Mouse (Mus musculus): ENCODE measurements around the gene Mmp14.

Gene Mmp14

GRCm38 (mm10) chr14:54431334-54432077, at the start of gene Mmp14:
Gene Mmp14, plus strand, starts transcription at chr14:54431612.
- no peak for DNase-seq (ENCODE audit: low read depth in 1 of 2, low spot score in 2 of 2)

- DNase-seq (ENCODE audit: low read depth in 1 of 2, low spot score in 2 of 2) = no peak
These were observed 49.6 kb upstream of the Mmp14 start for GRCm38 (mm10) chr14:54381816-54382215.

GRCm38 (mm10) chr14:54382641-54383040, 48.8 kb upstream of the Mmp14 start:
- no peak for DNase-seq (ENCODE audit: low read depth in 1 of 2, low spot score in 2 of 2)

- DNase-seq (ENCODE audit: low read depth in 1 of 2, low spot score in 2 of 2) = no peak
These were observed 48.0 kb upstream of the Mmp14 start for GRCm38 (mm10) chr14:54383355-54383771.

- no peak for DNase-seq (ENCODE audit: low read depth in 1 of 2, low spot score in 2 of 2)
These were observed 47.0 kb upstream of the Mmp14 start for GRCm38 (mm10) chr14:54384396-54384795.

DNA sequence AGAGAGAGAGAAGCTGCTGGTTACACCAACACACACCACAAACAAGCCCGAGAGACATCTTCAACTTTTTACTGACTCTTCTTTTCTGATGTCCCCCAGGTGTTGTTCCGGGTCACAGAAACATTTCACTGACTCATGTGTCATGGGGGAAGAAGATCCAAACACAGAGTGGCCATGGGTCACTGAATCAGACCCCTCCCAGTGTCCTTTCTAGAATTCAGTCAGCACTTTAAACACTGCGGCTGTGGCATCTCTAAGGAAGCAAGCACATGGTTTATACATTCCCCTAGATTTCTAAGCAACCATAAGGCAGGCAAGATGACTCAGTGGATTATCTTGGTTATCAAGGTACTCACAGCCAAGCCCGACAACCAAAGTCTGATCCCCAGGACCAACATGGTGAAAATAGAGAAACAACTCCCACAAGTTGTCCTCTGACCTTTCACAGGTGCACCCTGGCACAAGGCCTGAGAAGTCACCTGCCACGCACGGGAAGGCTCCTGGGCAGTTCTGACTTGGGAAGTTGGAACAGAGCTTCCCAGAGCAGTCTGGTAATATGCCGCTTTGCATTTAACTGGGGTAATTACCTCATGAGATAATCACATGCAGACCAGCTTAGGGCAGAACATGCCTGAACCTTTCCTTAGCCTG, 45.3 kb upstream of the Mmp14 start:
- no peak for DNase-seq (ENCODE audit: low read depth in 1 of 2, low spot score in 2 of 2)

DNA sequence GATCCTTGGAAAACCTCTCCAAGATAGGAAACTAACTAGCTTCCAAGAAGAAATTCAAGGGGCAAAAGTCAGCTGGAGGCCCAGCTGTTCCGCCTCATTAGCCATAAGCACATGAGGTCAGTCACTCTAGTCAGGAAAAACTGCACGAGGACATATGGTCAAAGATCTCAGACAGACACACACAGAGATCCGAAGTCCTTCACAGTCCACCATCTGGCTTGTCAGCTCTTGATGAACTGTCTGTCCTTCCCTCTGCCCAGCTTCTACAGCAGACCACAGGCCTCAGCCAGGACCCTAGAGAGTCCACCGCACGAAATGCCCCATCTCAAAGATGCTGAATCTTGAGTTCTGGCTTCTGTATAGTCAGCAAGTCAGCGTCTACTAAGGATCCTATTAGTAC, 43.9 kb upstream of the Mmp14 start:
- DNase-seq (ENCODE audit: low read depth in 1 of 2, low spot score in 2 of 2) = no peak

- no peak for DNase-seq (ENCODE audit: low read depth in 1 of 2, low spot score in 2 of 2)
These were observed 40.6 kb upstream of the Mmp14 start for GRCm38 (mm10) chr14:54390843-54391242.

DNA sequence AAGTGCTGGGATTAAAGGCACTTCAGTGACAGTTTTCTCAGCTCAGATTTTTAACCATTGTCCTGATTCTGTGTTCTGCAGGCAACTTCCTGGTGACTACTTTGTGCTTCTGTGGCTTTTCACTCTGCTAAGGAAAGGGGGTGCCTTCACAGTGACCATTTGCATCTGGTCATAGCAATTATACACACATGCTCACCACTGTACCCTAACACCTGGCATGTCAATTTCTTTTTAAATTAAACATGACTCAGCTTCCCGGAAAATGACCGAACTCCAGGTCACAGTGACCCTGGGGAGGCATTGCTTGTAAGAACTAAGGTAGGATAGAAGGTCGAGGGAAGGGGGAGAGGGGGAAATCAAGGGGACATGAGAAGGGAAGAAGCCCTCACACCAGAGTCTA, 37.6 kb upstream of the Mmp14 start:
- DNase-seq (ENCODE audit: low read depth in 1 of 2, low spot score in 2 of 2) = no peak

- DNase-seq (ENCODE audit: low read depth in 1 of 2, low spot score in 2 of 2) = no peak
These were observed 37.1 kb upstream of the Mmp14 start for GRCm38 (mm10) chr14:54394309-54394708.

GRCm38 (mm10) chr14:54396685-54397084, 34.7 kb upstream of the Mmp14 start:
- DNase-seq (ENCODE audit: low read depth in 1 of 2, low spot score in 2 of 2) = no peak

- DNase-seq (ENCODE audit: low read depth in 1 of 2, low spot score in 2 of 2) = no peak
These were observed 33.4 kb upstream of the Mmp14 start for GRCm38 (mm10) chr14:54397872-54398527.

DNA sequence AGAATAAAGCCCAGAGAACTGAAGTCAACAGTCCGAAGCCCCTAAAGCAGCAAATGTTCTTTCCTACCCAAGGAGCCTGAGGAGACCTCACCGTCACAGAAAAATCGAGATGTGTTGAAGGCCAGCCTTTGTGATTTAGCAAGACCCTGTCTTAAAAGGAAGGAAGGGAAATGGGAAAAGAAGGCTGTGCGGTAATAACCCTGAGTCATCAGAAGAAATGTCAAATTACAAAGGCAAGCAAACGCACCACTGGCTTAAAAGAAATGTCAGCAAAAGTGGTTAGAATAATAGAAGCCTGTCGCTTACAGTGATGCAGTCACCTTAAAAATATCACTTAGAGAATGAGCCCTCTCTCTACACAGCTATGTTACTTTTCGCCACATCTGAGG, 32.9 kb upstream of the Mmp14 start:
- DNase-seq (ENCODE audit: low read depth in 1 of 2, low spot score in 2 of 2) = no peak

DNA sequence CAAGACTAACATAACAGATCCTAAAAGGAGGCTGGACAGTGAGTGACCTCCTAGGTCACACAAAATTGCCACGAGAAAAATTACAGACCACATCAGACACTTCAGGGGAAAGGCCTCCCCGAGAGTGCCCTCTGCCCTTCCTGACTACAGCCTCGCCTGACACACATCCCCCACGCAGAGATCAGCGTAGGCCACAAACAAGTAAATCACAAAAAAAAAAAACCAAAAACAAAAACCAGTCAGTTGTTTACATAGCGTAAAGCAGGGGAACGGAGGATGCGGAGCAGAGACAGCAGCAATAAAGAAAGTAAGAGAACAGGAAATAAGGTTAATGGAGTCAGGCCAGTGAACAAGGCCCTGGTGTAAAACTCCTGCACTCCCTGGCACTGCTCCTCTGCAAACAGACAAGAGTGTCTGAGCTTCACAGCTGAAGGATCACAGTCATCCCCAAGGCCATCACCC, 32.5 kb upstream of the Mmp14 start:
- DNase-seq (ENCODE audit: low read depth in 1 of 2, low spot score in 2 of 2) = no peak

- no peak for DNase-seq (ENCODE audit: low read depth in 1 of 2, low spot score in 2 of 2)
These were observed 29.7 kb upstream of the Mmp14 start for GRCm38 (mm10) chr14:54401723-54402122.

DNA sequence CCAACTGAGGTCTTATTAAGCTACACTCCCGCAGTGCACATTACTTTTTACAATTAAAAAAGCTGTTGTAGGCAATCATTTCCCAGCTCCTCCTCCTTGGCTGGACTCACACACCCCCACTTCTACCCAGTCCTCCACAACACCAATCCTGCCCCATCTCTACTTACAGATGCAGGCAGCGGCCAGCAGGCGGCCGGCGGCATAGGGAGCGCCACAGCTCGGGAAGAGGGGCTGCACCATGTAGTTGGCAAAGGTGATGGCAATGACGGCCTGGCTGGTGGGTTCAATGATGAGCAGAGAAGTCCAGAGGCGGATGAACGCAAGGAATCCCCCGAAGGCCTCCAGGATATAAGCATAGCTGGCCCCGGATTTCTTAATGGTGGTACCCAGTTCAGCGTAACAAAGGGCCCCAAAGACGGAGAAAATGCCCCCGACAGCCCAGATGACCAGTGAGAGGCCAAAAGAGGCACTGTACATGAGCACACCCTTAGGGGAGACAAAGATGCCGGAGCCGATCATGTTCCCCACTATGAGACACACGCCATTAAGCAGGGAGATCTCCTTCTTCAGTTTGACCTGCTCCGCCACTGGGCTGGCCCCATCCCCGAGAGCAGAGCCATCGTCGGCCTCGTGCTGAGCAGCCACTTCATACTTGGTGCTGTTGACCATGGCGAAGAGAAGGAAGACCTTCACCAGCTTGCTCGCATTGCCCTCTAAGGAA, 22.9 kb upstream of the Mmp14 start:
- no peak for DNase-seq (ENCODE audit: low read depth in 1 of 2, low spot score in 2 of 2)

DNA sequence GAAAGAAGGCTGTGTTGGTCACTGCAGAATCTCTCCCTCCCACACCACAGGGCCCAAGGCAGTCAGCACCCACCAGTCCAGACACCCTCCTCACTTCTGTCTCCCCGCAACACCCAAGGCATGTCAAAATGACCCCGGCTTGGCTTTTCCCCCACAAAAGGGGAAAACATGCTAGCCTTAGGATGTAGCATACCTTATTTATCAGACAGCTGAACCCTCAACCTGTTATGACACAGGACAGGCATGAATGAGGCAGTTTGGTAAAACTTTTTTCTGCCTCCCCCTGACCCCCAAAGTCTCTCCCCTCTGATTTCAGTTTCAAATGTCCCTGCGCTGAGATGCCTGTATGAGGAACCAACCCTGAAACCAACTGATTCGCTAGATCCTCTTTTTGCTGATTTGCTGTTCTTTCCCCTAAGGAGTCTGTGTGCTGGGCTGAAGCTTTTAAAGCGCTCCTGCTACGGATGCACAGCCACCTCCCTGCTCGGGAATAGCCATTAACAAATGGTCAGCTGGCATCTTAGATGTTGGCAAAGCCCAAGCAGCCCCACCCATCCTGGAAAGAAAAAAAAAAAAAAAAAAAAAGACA, 22.3 kb upstream of the Mmp14 start:
- DNase-seq (ENCODE audit: low read depth in 1 of 2, low spot score in 2 of 2) = peak in 1 of 2 experiments; percentile 46

- DNase-seq (ENCODE audit: low read depth in 1 of 2, low spot score in 2 of 2) = peak; percentile 25 to 45
These were observed 21.2 kb upstream of the Mmp14 start for GRCm38 (mm10) chr14:54409980-54410810.

GRCm38 (mm10) chr14:54412000-54412576, 19.3 kb upstream of the Mmp14 start:
- DNase-seq (ENCODE audit: low read depth in 1 of 2, low spot score in 2 of 2) = no peak

DNA sequence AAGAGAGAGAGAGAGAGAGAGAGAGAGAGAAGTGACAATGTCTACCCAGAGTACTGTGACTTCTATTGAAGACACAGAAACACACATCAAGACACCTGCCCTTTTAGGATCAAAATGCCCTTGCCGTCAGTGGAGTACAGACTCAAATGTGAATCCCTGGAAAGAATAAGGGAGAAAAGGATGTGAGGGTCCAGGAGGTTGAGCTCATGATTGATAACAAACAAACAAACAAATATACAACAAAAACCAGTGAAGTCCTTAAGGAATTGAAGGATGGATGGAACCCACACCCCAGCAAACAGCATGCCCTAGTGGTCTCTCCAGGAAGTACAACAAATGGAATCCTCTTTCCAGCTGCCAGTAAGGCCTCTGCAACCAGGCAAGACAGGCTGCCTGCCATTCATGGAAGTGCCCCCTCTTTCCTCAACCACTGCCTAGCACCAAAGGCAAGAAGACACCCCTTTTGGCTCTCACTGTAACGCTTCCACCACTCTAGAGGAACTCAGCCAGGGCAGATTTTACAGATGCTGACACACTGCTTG, 18.7 kb upstream of the Mmp14 start:
- no peak for DNase-seq (ENCODE audit: low read depth in 1 of 2, low spot score in 2 of 2)
